Mouse (Mus musculus): Measurements from ENCODE around the gene Kif6. TPM values are rescaled to one million over a fixed set of nuclear protein-coding genes. Genes with fewer than 3 reads are reported as not detected.

Kif6 gene
- polyA plus RNA-seq, 1 experiment from 2014 or later, result 3.3 TPM

DNA sequence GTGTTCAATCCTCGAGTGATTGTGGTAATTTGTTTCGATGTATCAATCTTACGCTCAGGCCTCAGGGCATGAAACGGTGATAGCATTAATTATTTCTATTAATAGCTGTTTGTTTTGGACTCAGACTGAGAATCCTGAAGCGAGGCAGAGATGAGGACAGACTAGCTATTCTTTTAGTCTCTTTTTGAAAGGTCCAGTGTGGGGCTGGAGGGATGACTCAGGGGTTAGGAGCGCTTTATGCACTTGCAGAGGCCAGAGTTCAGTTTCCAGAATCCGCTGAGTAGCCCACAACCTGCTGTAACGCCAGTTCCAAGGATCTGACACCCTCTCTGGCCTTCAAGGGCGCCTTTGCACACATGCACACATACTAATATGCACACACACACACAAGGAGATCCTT lies 9.6 kb downstream of the Kif6 start:
- no peak for ATAC-seq
- no peaks in the 10 kb centered on the region for H3K9me3 ChIP-seq (ENCODE audit: control insufficient read depth, low read length)
- no peaks in the 10 kb centered on the region for H3K27me3 ChIP-seq (replicated peaks; ENCODE audit: control insufficient read depth, insufficient read depth, low read length)
- no peaks in the 10 kb centered on the region for H3K4me1 ChIP-seq (replicated peaks; ENCODE audit: control insufficient read depth, insufficient read depth, low read length)
- H3K4me3 ChIP-seq (replicated peaks; ENCODE audit: low read length), result no peak overlapping the region
- H3K4me2 ChIP-seq (ENCODE audit: low read length), result no peak overlapping the region
- 59% methylated on average over 9 of the region's 9 CpGs for WGBS
- no peaks in the 10 kb centered on the region for H3K36me3 ChIP-seq (ENCODE audit: control insufficient read depth, insufficient read depth)
- H3K9ac ChIP-seq (replicated peaks; ENCODE audit: low read depth, low read length), result no peak overlapping the region
- no peak overlapping the region for H3K27ac ChIP-seq (ENCODE audit: low read length)

DNA sequence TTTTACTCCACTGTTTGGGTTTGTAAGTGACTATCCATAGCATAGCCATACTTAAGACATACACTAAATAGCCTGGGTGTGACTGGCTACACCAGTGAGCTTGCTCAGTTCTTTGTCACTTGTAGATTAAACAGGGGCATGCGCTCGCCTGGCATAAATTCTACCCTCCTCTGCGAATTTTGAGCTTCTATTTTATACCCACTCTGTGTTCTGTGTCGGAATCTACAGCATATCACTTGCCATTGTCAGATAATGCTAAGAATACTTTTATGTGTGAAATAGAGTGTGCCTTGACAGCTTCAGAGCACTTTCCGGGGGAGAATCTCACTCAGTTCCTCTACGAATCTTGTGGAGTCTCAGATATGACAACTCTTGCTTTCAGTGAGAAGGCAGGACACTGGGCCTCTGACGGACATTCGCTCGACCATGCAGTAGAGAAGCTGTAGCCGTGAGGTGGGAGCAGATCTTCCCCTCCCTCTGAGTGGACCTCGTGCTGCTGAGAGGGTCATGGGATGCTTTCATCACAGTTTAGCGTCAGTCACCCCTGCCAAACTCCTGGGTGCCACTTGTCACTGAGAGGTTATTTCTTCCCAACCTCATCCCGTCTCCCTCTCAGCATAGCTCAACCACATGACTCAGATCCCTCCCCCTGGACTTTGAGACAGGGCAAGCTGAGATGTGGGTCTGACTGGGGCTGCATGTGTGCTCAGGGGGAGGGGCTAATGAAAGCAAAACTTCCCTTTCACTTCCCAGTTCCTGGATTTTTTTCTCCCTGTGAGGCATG lies 12.3 kb downstream of the Kif6 start:
- Histone ChIP-seq H3K27me3 (replicated peaks; ENCODE audit: control insufficient read depth, insufficient read depth, low read length) (no peaks in the 10 kb centered on the region), H3K36me3 (ENCODE audit: control insufficient read depth, insufficient read depth) (no peaks in the 10 kb centered on the region)
- WGBS, result 85% methylated on average over 13 of the region's 13 CpGs

DNA sequence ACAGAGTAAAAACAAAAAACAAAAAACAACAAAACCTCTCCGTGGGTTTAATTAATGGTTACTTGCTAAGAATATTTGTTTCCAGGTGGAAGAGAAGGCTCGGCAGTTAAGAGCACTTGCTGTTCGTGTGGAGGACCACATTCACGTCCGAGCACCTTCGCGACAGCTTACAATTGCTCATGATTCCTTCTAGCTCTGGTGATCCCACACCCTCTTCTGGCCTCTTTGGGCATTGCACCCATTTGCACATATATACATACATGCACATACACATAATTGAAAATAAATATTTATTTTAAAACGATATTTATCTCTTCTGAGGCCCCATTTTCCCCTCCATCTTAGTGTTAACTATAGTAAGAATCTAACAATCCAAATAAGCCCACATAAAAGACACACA lies 13.9 kb downstream of the Kif6 start:
- H3K36me3 ChIP-seq (ENCODE audit: control insufficient read depth, insufficient read depth), result no peaks in the 10 kb centered on the region
- ATAC-seq, result no peak
- H3K4me2 ChIP-seq (ENCODE audit: low read length), result no peak overlapping the region
- no peaks in the 10 kb centered on the region for H3K4me1 ChIP-seq (replicated peaks; ENCODE audit: control insufficient read depth, insufficient read depth, low read length)
- H3K27ac ChIP-seq (ENCODE audit: low read length), result no peak overlapping the region
- WGBS, result 88% methylated on average over 8 of the region's 8 CpGs
- H3K27me3 ChIP-seq (replicated peaks; ENCODE audit: control insufficient read depth, insufficient read depth, low read length), result no peaks in the 10 kb centered on the region
- H3K9ac ChIP-seq (replicated peaks; ENCODE audit: low read depth, low read length), result no peak overlapping the region
- H3K9me3 ChIP-seq (ENCODE audit: control insufficient read depth, low read length), result no peaks in the 10 kb centered on the region
- H3K4me3 ChIP-seq (replicated peaks; ENCODE audit: low read length), result no peak overlapping the region

More for the DNA sequence above, 12.3 kb downstream of the Kif6 start:
- Histone ChIP-seq H3K4me1 (replicated peaks; ENCODE audit: control insufficient read depth, insufficient read depth, low read length) (no peaks in the 10 kb centered on the region), H3K9ac (replicated peaks; ENCODE audit: low read depth, low read length) (no peak overlapping the region), H3K4me2 (ENCODE audit: low read length) (no peak overlapping the region), H3K9me3 (ENCODE audit: control insufficient read depth, low read length) (no peaks in the 10 kb centered on the region), H3K27ac (ENCODE audit: low read length) (no peak overlapping the region), H3K4me3 (replicated peaks; ENCODE audit: low read length) (no peak overlapping the region)
- no peak for ATAC-seq

DNA sequence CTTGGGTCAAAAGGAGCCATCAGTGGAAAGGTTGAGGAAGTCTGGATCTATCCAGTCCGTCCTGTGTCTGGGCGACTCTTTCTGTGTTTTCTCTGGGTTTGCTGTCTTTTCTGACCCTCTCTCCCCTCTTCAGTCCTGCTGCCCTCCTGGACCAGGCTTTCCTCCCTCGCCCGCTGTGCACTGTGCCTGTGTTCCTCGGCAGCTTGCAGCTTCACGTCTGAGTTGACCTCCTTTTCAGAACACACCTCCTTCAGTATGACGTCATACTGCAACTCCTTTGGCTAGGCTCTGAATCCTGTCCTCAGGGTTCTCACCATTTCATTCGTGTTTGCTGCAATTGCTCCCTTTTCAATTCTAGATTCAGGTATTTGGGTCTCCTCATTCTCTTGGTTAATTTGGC lies 18.1 kb downstream of the Kif6 start:
- Histone ChIP-seq H3K9ac (replicated peaks; ENCODE audit: low read depth, low read length) (no peak overlapping the region), H3K27ac (ENCODE audit: low read length) (no peak overlapping the region), H3K36me3 (ENCODE audit: control insufficient read depth, insufficient read depth) (no peaks in the 10 kb centered on the region), H3K27me3 (replicated peaks; ENCODE audit: control insufficient read depth, insufficient read depth, low read length) (no peaks in the 10 kb centered on the region), H3K4me3 (replicated peaks; ENCODE audit: low read length) (no peak overlapping the region), H3K4me2 (ENCODE audit: low read length) (no peak overlapping the region), H3K4me1 (replicated peaks; ENCODE audit: control insufficient read depth, insufficient read depth, low read length) (no peaks in the 10 kb centered on the region), H3K9me3 (ENCODE audit: control insufficient read depth, low read length) (no peaks in the 10 kb centered on the region)
- 40% methylated on average over 8 of the region's 8 CpGs for WGBS
- no peak for ATAC-seq

DNA sequence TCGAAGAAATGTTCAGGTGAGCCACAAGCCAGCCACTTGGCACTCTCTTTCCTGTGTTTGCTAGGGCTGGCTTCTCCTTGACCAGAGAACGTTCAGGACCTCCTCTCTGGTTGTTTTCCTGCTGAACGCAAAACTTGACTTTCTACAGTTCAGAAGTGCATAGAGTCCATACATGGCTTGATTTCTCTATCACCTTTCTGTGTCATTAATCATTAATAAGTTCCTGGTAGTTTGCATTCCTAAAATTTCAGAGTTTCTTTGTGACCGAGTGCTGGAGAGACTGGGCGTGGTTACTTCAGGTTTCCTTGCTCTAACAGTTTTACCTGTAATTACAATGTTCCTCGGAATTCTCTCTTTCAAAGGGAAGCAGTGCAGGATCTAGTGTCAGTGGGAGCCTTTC lies 27.0 kb downstream of the Kif6 start:
- no peak overlapping the region for H3K4me3 ChIP-seq (replicated peaks; ENCODE audit: low read length)
- 0 out of 2 replicates have a peak, but pooled peaks cover 2% of the 10 kb centered on the region for H3K9me3 ChIP-seq (ENCODE audit: control insufficient read depth, low read length)
- H3K27ac ChIP-seq (ENCODE audit: low read length), result no peak overlapping the region
- WGBS, result 92% methylated on average over 6 of the region's 6 CpGs
- no peaks in the 10 kb centered on the region for H3K36me3 ChIP-seq (ENCODE audit: control insufficient read depth, insufficient read depth)
- H3K4me2 ChIP-seq (ENCODE audit: low read length), result no peak overlapping the region
- ATAC-seq, result no peak
- no peak overlapping the region for H3K9ac ChIP-seq (replicated peaks; ENCODE audit: low read depth, low read length)
- H3K27me3 ChIP-seq (replicated peaks; ENCODE audit: control insufficient read depth, insufficient read depth, low read length), result no peaks in the 10 kb centered on the region
- 0 out of 2 replicates have a peak, but pooled peaks cover 3% of the 10 kb centered on the region for H3K4me1 ChIP-seq (replicated peaks; ENCODE audit: control insufficient read depth, insufficient read depth, low read length)

DNA sequence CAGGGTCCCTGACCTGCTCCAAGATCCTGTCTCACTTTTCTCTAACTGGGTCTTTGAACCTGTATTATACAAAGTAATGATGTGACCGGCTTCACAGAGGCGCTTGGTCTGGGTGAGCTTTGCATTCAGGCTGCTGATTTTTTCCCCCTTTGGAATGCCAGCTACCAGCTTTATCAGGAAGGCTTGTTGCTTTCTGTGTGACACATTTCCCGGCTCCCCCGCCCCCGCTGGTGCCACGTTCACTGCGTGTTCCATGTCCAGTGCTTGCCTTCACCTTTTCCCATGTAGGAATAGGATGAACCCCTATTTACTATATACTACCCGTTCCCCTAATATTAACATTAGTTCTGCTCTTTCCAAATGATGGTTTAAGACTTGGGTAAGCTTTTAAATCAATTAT lies 27.4 kb downstream of the Kif6 start:
- WGBS, result 95% methylated on average over 8 of the region's 8 CpGs

DNA sequence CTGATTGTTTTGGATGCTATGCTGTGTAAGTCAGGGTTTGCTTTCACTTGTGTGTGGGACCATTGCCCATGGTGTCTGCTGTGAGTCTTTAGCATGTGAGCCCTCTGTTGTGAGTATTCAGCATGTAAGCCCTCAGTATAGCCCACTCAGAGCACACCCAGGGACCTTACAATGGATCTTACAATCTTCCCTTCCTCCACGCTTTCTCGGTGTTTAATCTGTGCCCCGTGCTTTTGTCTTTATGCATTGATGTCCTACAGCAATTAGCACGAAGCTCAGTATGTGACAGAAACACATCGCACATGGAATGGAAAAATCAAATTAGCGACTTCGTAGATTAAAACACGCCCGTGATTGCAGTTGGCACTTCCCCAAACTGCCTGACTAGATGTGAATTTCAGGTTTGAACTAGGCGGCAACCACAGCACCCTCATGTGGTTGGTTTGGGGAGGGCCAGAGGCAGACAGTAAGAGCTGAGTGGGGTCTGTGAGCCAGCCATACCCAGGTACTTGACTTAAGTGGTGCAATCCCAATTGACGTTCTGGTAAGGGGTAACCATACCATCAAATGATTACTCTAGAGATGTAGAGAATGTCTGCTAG lies 28.1 kb downstream of the Kif6 start:
- no peak overlapping the region for H3K4me3 ChIP-seq (replicated peaks; ENCODE audit: low read length)
- H3K4me1 ChIP-seq (replicated peaks; ENCODE audit: control insufficient read depth, insufficient read depth, low read length), result 0 out of 2 replicates have a peak, but pooled peaks cover 3% of the 10 kb centered on the region
- peak overlapping the region; percentile 30; the same call in 1 of the 2 replicates for H3K27ac ChIP-seq (ENCODE audit: low read length)
- H3K4me2 ChIP-seq (ENCODE audit: low read length), result no peak overlapping the region
- no peak overlapping the region for H3K9ac ChIP-seq (replicated peaks; ENCODE audit: low read depth, low read length)
- 0 out of 2 replicates have a peak, but pooled peaks cover 2% of the 10 kb centered on the region for H3K9me3 ChIP-seq (ENCODE audit: control insufficient read depth, low read length)
- no peaks in the 10 kb centered on the region for H3K36me3 ChIP-seq (ENCODE audit: control insufficient read depth, insufficient read depth)
- WGBS, result 45% methylated on average over 11 of the region's 11 CpGs
- H3K27me3 ChIP-seq (replicated peaks; ENCODE audit: control insufficient read depth, insufficient read depth, low read length), result no peaks in the 10 kb centered on the region
- ATAC-seq, result peak; percentile 68

More for the DNA sequence above, 27.4 kb downstream of the Kif6 start:
- ATAC-seq, result no peak
- Histone ChIP-seq H3K4me1 (replicated peaks; ENCODE audit: control insufficient read depth, insufficient read depth, low read length) (0 out of 2 replicates have a peak, but pooled peaks cover 3% of the 10 kb centered on the region), H3K4me2 (ENCODE audit: low read length) (no peak overlapping the region), H3K36me3 (ENCODE audit: control insufficient read depth, insufficient read depth) (no peaks in the 10 kb centered on the region), H3K27me3 (replicated peaks; ENCODE audit: control insufficient read depth, insufficient read depth, low read length) (no peaks in the 10 kb centered on the region), H3K9me3 (ENCODE audit: control insufficient read depth, low read length) (0 out of 2 replicates have a peak, but pooled peaks cover 2% of the 10 kb centered on the region), H3K4me3 (replicated peaks; ENCODE audit: low read length) (no peak overlapping the region), H3K9ac (replicated peaks; ENCODE audit: low read depth, low read length) (no peak overlapping the region), H3K27ac (ENCODE audit: low read length) (no peak overlapping the region)

DNA sequence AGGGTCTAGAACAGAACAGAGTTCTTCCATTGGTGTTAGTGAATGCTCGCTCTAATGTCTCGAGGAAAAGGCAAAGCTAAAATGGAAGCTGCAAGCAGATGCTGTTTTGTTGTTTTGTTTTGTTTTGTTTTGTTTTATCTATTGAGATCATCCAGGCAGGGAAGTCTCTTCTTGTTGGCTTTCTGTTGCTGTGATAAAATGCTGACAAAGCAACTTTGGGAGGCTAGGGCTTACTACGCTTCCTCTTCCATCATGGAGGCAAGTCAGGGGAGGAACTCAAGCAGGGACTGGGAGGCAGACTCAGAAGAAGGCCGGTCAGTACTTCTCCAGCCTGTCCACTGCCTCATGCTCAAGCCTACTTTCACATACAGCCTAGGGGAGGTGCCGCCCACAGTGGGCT lies 31.3 kb downstream of the Kif6 start:
- no peak for ATAC-seq
- H3K27ac ChIP-seq (ENCODE audit: low read length), result no peak overlapping the region
- H3K4me2 ChIP-seq (ENCODE audit: low read length), result no peak overlapping the region
- H3K4me1 ChIP-seq (replicated peaks; ENCODE audit: control insufficient read depth, insufficient read depth, low read length), result 0 out of 2 replicates have a peak, but pooled peaks cover 3% of the 10 kb centered on the region
- H3K27me3 ChIP-seq (replicated peaks; ENCODE audit: control insufficient read depth, insufficient read depth, low read length), result no peaks in the 10 kb centered on the region
- no peaks in the 10 kb centered on the region for H3K36me3 ChIP-seq (ENCODE audit: control insufficient read depth, insufficient read depth)
- H3K9me3 ChIP-seq (ENCODE audit: control insufficient read depth, low read length), result peaks cover 7% of the 10 kb centered on the region
- H3K9ac ChIP-seq (replicated peaks; ENCODE audit: low read depth, low read length), result no peak overlapping the region
- H3K4me3 ChIP-seq (replicated peaks; ENCODE audit: low read length), result no peak overlapping the region
- WGBS, result 90% methylated on average over 5 of the region's 5 CpGs

DNA sequence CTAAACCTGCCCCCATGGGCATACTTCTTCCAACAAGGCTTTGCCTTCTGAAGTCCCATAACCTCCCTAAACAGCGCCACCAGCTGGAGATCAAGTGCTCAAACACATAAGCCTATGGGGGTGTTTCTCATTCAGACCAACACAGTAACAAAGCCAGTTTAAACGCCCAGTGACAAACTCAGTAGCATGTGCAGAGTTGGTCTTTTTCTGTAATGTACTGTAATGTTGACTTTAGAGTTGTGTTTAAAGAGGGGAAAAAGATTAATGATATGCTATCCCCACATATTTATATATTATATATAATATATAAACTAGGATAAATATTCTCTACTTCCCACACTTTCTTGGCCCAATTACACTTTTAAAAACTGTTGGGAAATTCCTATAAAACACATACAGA lies 34.0 kb downstream of the Kif6 start:
- WGBS, result 80% methylated on average over 2 of the region's 2 CpGs

More for the DNA sequence above, 34.0 kb downstream of the Kif6 start:
- no peak overlapping the region for H3K27ac ChIP-seq (ENCODE audit: low read length)
- H3K27me3 ChIP-seq (replicated peaks; ENCODE audit: control insufficient read depth, insufficient read depth, low read length), result no peaks in the 10 kb centered on the region
- peaks cover 6% of the 10 kb centered on the region; the same call in 1 of the 2 replicates for H3K4me1 ChIP-seq (replicated peaks; ENCODE audit: control insufficient read depth, insufficient read depth, low read length)
- H3K4me3 ChIP-seq (replicated peaks; ENCODE audit: low read length), result no peak overlapping the region
- no peak for ATAC-seq
- H3K4me2 ChIP-seq (ENCODE audit: low read length), result no peak overlapping the region
- H3K36me3 ChIP-seq (ENCODE audit: control insufficient read depth, insufficient read depth), result no peaks in the 10 kb centered on the region
- no peak overlapping the region for H3K9ac ChIP-seq (replicated peaks; ENCODE audit: low read depth, low read length)
- H3K9me3 ChIP-seq (ENCODE audit: control insufficient read depth, low read length), result peaks cover 5% of the 10 kb centered on the region
